Mouse (Mus musculus) left cerebral cortex, postnatal 36 days (tissue): ENCODE measurements at regions not wholly inside any gene's neighbourhood (a gene's known extent, or its start where the extent isn't known, plus 50 kb on each side); places are given as distances from the start of the nearest gene placed in this dataset.

Experiments used
- DNase-seq, 2 experiments: peaks; one replicate each; pipeline ENCODE4 v3.0.0; 2021 to 2022; ENCODE audit warnings: low spot score in 2 of 2, mixed read lengths in 1 of 2
- intact Hi-C: fragments of 180-260 bp; cut with DNase I; formaldehyde crosslinking; loops from one replicate; pipeline ENCODE4 v1.15.1; 2025

GRCm38 (mm10) chr12:14415543-14416181, 263.8 kb upstream of the Fam84a start:
- intact Hi-C loops: no loop called here
- DNase-seq: no peak

DNA sequence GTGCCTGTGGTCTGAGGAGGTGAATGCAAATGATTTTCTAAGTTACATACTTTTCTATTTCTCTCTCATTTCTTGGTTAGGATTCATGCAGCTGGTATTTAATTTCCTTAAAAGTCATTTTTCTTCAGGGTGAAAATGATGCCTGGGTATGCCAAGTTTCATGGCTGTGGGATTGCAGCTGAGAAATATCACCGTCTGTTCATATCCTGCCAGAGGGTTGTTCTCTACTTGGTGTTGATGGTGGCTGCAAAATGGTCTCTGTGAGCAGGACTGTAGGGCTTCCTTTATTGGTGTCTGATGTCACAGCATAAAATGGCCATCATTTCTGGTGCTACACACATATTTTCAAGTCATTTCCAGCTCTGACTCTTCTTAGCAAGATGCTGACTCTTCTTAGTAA, 259.2 kb upstream of the Fam84a start:
- intact Hi-C loops: no loop called here
- DNase-seq: peak in 1 of 2 experiments; percentile 6

DNA sequence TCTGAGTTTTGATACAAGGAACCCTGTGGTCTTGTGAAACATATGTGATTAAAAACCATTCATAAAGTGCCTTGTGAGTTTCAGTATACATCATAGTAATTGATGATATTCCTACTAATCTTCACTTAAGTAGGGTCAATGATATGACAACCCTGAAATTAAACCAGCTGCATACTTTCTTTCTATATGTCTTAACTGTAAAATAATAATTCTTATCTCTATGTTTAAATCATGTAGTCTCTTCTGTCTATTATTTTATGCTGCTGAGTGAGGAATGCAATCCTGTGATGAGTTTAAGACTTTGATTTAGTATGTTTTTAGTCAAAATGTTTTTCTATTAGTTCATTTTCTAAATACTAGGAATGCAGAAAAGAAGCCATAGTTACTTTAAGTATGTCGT, 253.9 kb upstream of the Fam84a start:
- no peak for DNase-seq
- intact Hi-C loops: no loop called here

- intact Hi-C loops: no loop called here
- DNase-seq: no peak
Measured at GRCm38 (mm10) chr12:14376211-14376610, 224.4 kb upstream of the Fam84a start.

DNA sequence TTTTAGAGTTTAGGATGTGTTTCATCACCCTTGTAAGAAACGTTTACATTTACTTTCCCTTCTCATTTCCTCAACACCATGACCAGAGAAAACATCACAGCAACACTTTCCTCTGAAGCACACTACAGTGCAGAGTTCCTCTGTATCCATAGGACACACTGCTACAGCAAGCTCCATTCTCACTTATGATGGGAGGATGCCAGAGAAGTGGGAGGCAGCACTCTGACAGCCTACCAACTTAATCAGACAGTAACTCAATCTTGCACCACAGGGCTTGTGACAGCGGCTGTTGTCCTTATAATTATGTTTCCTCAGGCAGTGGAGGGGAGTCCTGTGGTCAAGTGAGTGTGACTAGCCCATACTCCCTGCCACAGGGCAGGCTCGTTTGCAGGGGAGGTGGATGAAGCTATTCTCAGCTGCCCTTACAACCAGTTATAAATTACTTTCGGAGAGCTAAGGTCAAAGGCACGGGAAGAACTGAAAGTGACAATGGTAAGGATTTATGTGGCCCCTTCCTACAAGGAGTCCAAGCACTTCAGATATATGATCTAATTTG, 186.5 kb upstream of the Fam84a start:
- no peak for DNase-seq
- intact Hi-C loops: no loop called here

DNA sequence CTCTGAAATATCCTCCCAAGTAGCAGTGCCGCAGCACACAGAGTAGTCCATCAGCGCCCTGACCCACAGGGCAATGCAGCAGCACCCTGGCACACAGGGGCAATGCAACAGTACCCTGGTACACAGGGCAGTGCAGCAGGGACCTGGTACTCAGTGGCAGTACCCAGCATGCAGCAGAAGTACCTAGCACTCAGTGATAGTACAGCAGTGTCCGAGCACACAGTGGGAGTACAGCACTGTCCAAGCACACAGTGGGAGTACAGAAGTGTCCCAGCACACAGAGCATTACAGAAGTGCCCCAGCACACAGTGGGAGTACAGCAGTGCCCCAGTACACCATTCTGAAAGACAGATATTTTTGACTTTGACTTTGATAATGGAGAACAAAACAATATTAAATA, 186.0 kb upstream of the Fam84a start:
- DNase-seq: no peak
- intact Hi-C loops: no loop called here

GRCm38 (mm10) chr12:14318693-14319092, 166.8 kb upstream of the Fam84a start:
- intact Hi-C loops: loop anchor here (5.0 to 10.0 kb wide), 2 partner anchors 166 to 474 kb away; partner anchors contain the start of gene Fam84a
- no peak for DNase-seq

GRCm38 (mm10) chr12:14316392-14316791, 164.5 kb upstream of the Fam84a start:
- DNase-seq: no peak
- intact Hi-C loops: loop anchor here (5.0 to 10.0 kb wide), 2 partner anchors 164 to 472 kb away; partner anchors contain the start of gene Fam84a

- intact Hi-C loops: loop anchor here (5.0 to 10.0 kb wide), 2 partner anchors 163 to 471 kb away; partner anchors contain the start of gene Fam84a
- DNase-seq: peak; percentile 17 to 25
Measured at GRCm38 (mm10) chr12:14315780-14316179, 163.9 kb upstream of the Fam84a start.

GRCm38 (mm10) chr12:14302366-14302930, 150.6 kb upstream of the Fam84a start:
- intact Hi-C loops: no loop called here
- no peak for DNase-seq

DNA sequence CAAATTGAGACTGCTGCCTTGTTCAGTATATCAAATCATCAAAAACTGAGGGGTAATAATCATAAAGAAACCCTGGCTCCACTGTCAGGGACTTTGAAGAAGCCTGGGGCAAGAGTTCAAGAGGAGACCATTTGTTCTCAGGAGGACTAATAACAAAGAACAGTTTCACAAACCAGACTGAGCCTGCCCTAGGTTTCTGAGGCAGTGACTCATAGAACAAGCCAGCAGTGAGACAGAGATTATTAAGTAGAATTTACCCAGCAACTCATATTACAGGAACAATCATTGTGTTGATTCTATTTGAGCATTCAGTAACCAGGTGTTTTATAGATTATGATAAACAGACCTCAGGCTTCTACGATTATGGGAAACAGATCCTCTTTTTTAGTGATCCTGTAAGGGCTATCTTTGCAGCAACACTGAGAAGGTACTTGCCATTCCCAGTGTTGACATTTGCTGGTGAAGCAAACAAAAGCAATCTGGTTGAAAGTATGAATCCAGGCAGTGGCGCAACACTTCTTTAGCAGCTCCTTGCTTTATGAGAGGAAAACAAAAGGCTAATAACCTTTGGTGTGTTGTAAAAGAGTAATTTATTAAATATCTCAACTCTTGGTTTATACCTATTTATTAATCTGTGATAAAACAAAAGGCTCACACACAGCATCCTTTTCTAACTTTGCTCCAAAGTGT, 150.0 kb upstream of the Fam84a start:
- intact Hi-C loops: no loop called here
- DNase-seq: no peak

GRCm38 (mm10) chr12:14292083-14292482, 140.2 kb upstream of the Fam84a start:
- DNase-seq: no peak
- intact Hi-C loops: no loop called here

DNA sequence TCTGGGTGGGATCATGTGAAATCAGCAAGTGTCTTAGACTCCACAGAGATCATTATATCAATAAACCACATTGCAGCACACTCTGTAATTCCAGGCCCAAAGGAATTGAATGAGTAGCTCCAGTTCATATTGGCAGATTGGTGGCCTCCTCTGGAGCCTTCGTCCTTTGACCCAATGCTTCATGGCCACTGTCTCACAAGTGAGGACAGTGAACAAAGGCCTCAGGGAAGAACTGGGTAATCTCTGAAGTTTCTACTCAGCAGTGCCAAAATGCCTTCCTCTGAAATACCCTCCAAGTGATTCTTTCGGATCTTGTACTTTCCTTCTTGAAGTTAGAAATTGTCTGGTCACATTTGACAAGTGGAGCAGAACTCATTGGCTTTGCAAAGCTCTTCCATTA, 135.8 kb upstream of the Fam84a start:
- no peak for DNase-seq
- intact Hi-C loops: no loop called here

GRCm38 (mm10) chr12:14286676-14287075, 134.8 kb upstream of the Fam84a start:
- no peak for DNase-seq
- intact Hi-C loops: no loop called here

- DNase-seq: no peak
- intact Hi-C loops: no loop called here
Measured at GRCm38 (mm10) chr12:14285870-14286535, 134.1 kb upstream of the Fam84a start.

DNA sequence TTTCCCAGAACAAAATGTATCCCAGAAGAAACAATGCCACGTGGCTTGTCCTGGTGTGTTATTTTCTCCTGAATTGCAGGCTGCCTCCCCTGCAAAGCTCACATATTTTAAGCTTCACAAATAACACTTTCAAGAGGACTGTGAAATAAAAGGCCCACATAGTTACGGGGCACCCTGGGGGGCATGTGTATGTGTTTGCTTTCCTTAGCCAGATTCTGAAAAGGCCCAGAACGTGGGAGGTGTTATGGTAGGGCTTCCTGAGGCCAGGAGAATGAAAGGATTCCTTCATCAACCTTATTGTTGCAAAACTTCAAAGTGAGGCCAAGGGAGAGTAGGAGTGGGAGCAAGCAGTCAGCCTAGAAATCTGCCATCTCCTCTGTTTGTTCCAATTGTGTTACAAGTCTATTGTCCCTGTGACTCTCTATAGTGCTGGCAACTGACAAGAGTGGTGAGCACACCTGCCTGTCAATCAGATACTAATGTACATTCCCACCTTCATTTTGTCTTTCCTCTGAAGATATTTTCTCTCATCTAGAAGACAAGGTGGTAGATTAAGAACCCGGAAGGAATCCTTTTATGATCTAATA, 131.3 kb upstream of the Fam84a start:
- intact Hi-C loops: no loop called here
- peak; percentile 14 to 17 for DNase-seq

- no peak for DNase-seq
- intact Hi-C loops: no loop called here
Measured at GRCm38 (mm10) chr12:14275265-14275664, 123.4 kb upstream of the Fam84a start.

- DNase-seq: no peak
- intact Hi-C loops: no loop called here
Measured at GRCm38 (mm10) chr12:14274796-14275195, 122.9 kb upstream of the Fam84a start.

DNA sequence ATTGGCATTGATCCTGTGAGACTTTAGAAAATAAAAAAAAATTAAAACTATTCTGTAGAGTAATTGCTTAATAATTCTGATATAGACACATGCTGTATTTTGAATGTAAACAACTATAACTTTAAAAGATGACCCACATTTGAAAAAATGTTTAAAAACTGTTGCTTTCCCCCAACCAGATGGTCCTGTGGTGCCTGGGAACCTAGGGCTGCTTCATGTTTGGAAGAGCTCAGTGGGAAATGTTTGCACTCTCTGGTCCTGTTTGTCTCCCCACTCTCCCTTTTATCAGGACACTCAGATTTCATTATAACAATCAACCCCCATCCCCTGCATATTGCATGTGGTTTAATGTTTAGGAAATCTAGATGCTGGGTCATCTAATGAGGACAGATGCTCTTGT, 119.4 kb upstream of the Fam84a start:
- intact Hi-C loops: no loop called here
- no peak for DNase-seq

DNA sequence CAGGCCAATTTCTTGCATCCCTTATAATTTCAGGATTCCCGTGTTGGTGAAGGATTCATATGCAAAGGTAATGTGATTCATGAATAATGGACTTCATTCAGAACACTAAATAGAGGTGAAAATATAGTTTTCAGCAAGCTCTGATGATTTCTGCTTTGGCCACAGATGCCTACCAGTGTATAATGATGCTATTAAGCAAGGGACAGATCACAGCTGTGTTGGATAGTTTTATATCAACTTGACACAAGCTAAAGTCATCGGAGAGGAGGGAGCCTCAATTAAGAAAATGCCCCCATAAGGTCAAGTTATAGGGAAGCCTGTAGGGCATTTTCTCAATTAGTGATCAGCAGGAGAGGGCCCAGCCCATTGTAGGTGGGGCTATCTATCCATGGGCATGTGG, 109.2 kb upstream of the Fam84a start:
- no peak for DNase-seq
- intact Hi-C loops: no loop called here
